Mouse (Mus musculus) spleen, adult 2 months (tissue): ENCODE results near the gene Lime1. TPM values are rescaled to one million over a fixed set of nuclear protein-coding genes. Genes with fewer than 3 reads are reported as not detected.

Experiments
- DNase-seq, 2 experiments: peaks; one replicate each; pipeline versions ENCODE4 v3.0.0 to v3.0.0-alpha.2; 2012 to 2021; ENCODE audit warnings: low spot score in 2 of 2, low read depth in 1 of 2
- H3K27ac ChIP-seq: fragments of 200-500 bp; 2 replicates; pipeline ENCODE4 v1.5.1; 2012; ENCODE audit warnings: low read length, inconsistent platforms; ENCODE audit not compliant: insufficient read depth
- H3K27me3 ChIP-seq: fragments of 200-500 bp; 2 replicates; pipeline ENCODE4 v1.6.1; 2012; ENCODE audit warnings: mild to moderate bottlenecking, moderate library complexity, low read length, inconsistent platforms; ENCODE audit not compliant: control insufficient read depth, insufficient read depth
- H3K36me3 ChIP-seq: fragments of 200-500 bp; 2 replicates; pipeline ENCODE4 v1.6.1; 2012; ENCODE audit warnings: mild to moderate bottlenecking, low read length, inconsistent platforms; ENCODE audit not compliant: control insufficient read depth, insufficient read depth
- H3K4me1 ChIP-seq: fragments of 200-500 bp; 2 replicates; pipeline ENCODE4 v1.6.1; 2011; ENCODE audit warnings: inconsistent platforms; ENCODE audit not compliant: control insufficient read depth, insufficient read depth, insufficient read length
- H3K4me3 ChIP-seq: fragments of 200-500 bp; 2 replicates; pipeline ENCODE4 v1.5.1; 2011; ENCODE audit warnings: mild to moderate bottlenecking, inconsistent platforms; ENCODE audit not compliant: insufficient read depth, insufficient read length; ENCODE audit errors: extremely low read depth
- CTCF ChIP-seq: fragments of 200-500 bp; IDR thresholded peaks from 2 replicates; pipeline ENCODE4 v1.5.1; 2011; ENCODE audit warnings: mild to moderate bottlenecking, inconsistent platforms; ENCODE audit not compliant: insufficient read depth, insufficient read length, insufficient replicate concordance; ENCODE audit errors: extremely low read depth
- POLR2A ChIP-seq: fragments of 200-500 bp; IDR thresholded peaks from 2 replicates; pipeline ENCODE4 v1.6.1; 2011; ENCODE audit warnings: low read depth, low read length, inconsistent platforms
- WGBS: fragments of 180-500 bp; shearing (Covaris S2); methylation state at CpG from one replicate; pipeline ENCODE4 v1.1.7; 2018; 5-methylcytosine and 5-hydroxymethylcytosine counted together
- polyA plus RNA-seq: library from polyadenylated mRNA; depleted of rRNA; stranded (reverse); fragments of >200 nt; gene quantifications from 2 replicates; pipeline ENCODE4 v1.2.3, GENCODE M21; 2012; rRNA removed

The Lime1 gene
- polyA plus RNA-seq, 1 experiment = 146 TPM

GRCm38 (mm10) chr2:181419359-181419758, 39.5 kb downstream of the Lime1 start:
- H3K4me3 ChIP-seq = no peak overlapping the region
- no peaks in the 10 kb centered on the region for H3K27me3 ChIP-seq
- no peak overlapping the region for H3K27ac ChIP-seq
- 71% methylated on average over 7 of the region's 7 CpGs for WGBS
- no peak for TF ChIP-seq POLR2A
- no peak for TF ChIP-seq CTCF
- H3K36me3 ChIP-seq = no peaks in the 10 kb centered on the region
- no peak for DNase-seq
- no peaks in the 10 kb centered on the region for H3K4me1 ChIP-seq

- Histone ChIP-seq H3K4me3 (no peak overlapping the region), H3K4me1 (no peaks in the 10 kb centered on the region), H3K36me3 (no peaks in the 10 kb centered on the region), H3K27ac (no peak overlapping the region), H3K27me3 (no peaks in the 10 kb centered on the region)
- TF ChIP-seq POLR2A = no peak
- TF ChIP-seq CTCF = no peak
- DNase-seq = no peak
- 55% methylated on average over 4 of the region's 4 CpGs for WGBS
Observed at GRCm38 (mm10) chr2:181420426-181420825, 40.5 kb downstream of the Lime1 start.

- no peak overlapping the region for H3K4me3 ChIP-seq
- H3K36me3 ChIP-seq = no peaks in the 10 kb centered on the region
- no peak for DNase-seq
- H3K4me1 ChIP-seq = no peaks in the 10 kb centered on the region
- TF ChIP-seq CTCF = no peak
- TF ChIP-seq POLR2A = no peak
- H3K27ac ChIP-seq = no peak overlapping the region
- 72% methylated on average over 4 of the region's 4 CpGs for WGBS
- H3K27me3 ChIP-seq = no peaks in the 10 kb centered on the region
Observed at GRCm38 (mm10) chr2:181420903-181421638, 41.2 kb downstream of the Lime1 start.

- Histone ChIP-seq H3K4me1 (no peaks in the 10 kb centered on the region), H3K27ac (no peak overlapping the region), H3K27me3 (no peaks in the 10 kb centered on the region), H3K4me3 (no peak overlapping the region), H3K36me3 (no peaks in the 10 kb centered on the region)
- 92% methylated on average over 9 of the region's 9 CpGs for WGBS
- TF ChIP-seq POLR2A (no peak), CTCF (no peak)
- no peak for DNase-seq
Observed at GRCm38 (mm10) chr2:181423834-181424233, 44.0 kb downstream of the Lime1 start.

Other genes starting within 250 kb of the Lime1 start
- not detected in 2 replicates for gene Kcnq2, start 244.8 kb upstream of the Lime1 start, polyA plus RNA-seq
- gene Eef1a2, start 223.1 kb upstream of the Lime1 start, polyA plus RNA-seq = 0.05 TPM in 1 of 2 replicates, not detected in the other
- 135 and 192 TPM in 2 replicates for gene Ppdpf, start 192.8 kb upstream of the Lime1 start, polyA plus RNA-seq
- gene Ptk6, start 177.3 kb upstream of the Lime1 start, polyA plus RNA-seq = 0.13 and 0.15 TPM in 2 replicates
- 1.4 and 1.9 TPM in 2 replicates for gene Srms, start 166.9 kb upstream of the Lime1 start, polyA plus RNA-seq
- gene Fndc11, start 160.1 kb upstream of the Lime1 start, polyA plus RNA-seq = 1.1 and 1.3 TPM in 2 replicates
- 101 and 132 TPM in 2 replicates for gene Helz2, start 138.1 kb upstream of the Lime1 start, polyA plus RNA-seq
- gene Gmeb2, start 92.0 kb upstream of the Lime1 start, polyA plus RNA-seq = 22.8 and 27.1 TPM in 2 replicates
- not detected in 2 replicates for gene Stmn3, start 65.6 kb upstream of the Lime1 start, polyA plus RNA-seq
- gene Rtel1, start 60.3 kb upstream of the Lime1 start, polyA plus RNA-seq = 51.9 and 52.9 TPM in 2 replicates
- 44.7 and 45.7 TPM in 2 replicates for gene Zgpat, start 15.2 kb upstream of the Lime1 start, polyA plus RNA-seq
- gene Arfrp1, start 14.7 kb upstream of the Lime1 start, polyA plus RNA-seq = 32.8 and 35.4 TPM in 2 replicates
- gene Zbtb46, start 79.3 kb downstream of the Lime1 start, polyA plus RNA-seq = 9.6 and 10.9 TPM in 2 replicates
- 0.15 and 0.36 TPM in 2 replicates for gene Abhd16b, start 113.1 kb downstream of the Lime1 start, polyA plus RNA-seq
- gene Tpd52l2, start 117.1 kb downstream of the Lime1 start, polyA plus RNA-seq = 17.5 and 18.8 TPM in 2 replicates
- gene Dnajc5, start 140.4 kb downstream of the Lime1 start, polyA plus RNA-seq = 54.4 and 59.4 TPM in 2 replicates
- gene Uckl1, start 204.8 kb downstream of the Lime1 start, polyA plus RNA-seq = 170 and 197 TPM in 2 replicates
- 11.6 and 11.8 TPM in 2 replicates for gene Prpf6, start 211.8 kb downstream of the Lime1 start, polyA plus RNA-seq
- 32.3 and 42.2 TPM in 2 replicates for gene Zfp512b, start 212.7 kb downstream of the Lime1 start, polyA plus RNA-seq
- gene Samd10, start 219.1 kb downstream of the Lime1 start, polyA plus RNA-seq = 15.0 and 22.8 TPM in 2 replicates